8 mouse cellular contexts compared by ENCODE assay signal in the genomic region with DNA sequence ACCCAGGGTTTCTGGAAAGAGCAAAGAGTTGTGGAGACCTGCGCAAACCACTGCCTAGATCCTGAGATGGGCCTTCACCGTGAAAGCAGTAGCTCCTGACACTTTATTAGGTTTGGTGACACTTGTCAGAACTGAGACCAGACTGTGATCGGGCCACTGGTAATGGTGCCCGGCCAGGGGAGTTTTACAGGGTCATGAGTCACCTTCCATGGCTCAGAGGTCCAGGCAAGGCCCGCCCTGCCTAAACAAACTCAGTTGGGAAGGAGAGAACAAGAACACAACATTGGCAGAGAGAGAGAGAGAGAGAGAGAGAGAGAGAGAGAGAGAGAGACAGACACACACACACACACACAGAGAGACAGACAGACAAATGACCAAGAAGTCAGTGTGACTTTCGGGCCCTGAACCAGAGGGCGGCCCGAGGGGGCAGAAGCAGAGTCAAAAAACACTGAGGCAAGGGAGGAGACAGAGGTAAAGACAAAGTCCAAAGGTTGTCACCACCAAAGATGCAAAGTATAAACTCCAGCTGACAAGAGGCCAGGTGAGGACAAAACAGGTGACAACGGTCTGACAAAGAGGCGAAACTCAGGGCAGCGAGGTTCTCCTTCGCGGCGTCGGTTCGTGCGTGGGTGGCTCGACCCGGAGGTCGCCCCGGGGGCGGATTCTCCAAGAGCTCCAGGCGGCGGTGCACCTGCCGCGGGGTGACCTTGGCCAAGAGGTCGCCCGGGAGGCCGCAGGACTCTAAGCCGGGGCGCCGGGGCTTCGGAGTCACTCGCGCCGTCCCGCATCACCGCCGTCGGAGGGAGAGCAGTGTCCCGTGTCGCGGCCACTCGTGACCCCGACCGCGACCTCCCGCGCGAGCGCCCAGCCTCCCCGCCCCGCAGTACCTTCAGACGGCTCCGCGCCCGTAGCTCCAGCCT. TPM values are rescaled to one million over a fixed set of nuclear protein-coding genes. Genes with fewer than 3 reads are reported as not detected.
A peak's percentile ranks its signal among the peaks of the same experiment; 100 is the strongest.
DNase-seq lines count a peak whose midpoint lies in the region; ATAC-seq and TF ChIP-seq lines count a peak whose summit lies in the region.

No protein-coding gene starts in this region.

- H3K36me3 ChIP-seq in kidney, postnatal 0 days (ENCODE audit: insufficient read depth, low read length), result peaks cover 11% of the 10 kb centered on the region; the same call in 1 of the 2 replicates
- no peaks in the 10 kb centered on the region; the same call in 1 of the 2 replicates for H3K36me3 ChIP-seq in midbrain, embryonic 15.5 days (replicated peaks)

- peak overlapping the region; percentile 77 for H3K4me2 ChIP-seq in kidney, postnatal 0 days (ENCODE audit: low read length)
- H3K4me2 ChIP-seq in midbrain, embryonic 15.5 days, result peak overlapping the region; percentile 69

- no peaks in the 10 kb centered on the region for H3K9me3 ChIP-seq in kidney, postnatal 0 days (replicated peaks; ENCODE audit: low read length)
- H3K9me3 ChIP-seq in midbrain, embryonic 15.5 days, result no peaks in the 10 kb centered on the region

- no peak for DNase-seq in left cerebral cortex, adult 2 months (ENCODE audit: extremely low spot score in 1 of 2, low spot score in 2 of 2)
- DNase-seq in left cerebral cortex, adult 18-20 months (ENCODE audit: low spot score in 2 of 2), result no peak
- DNase-seq in adrenal gland, adult 8-10 months, result peak; percentile 44
- peak; percentile 20 for DNase-seq in gastrocnemius, postnatal 25 days
- peak; percentile 24 for DNase-seq in kidney, postnatal 0 days (ENCODE audit: low spot score)
- no peak for DNase-seq in ovary, adult 18-20 months (ENCODE audit: low spot score)
- no peak for DNase-seq in frontal cortex, postnatal 14 days (ENCODE audit: low spot score in 2 of 2)

- WGBS in kidney, postnatal 0 days, result 3% methylated on average over 44 of the region's 57 CpGs
- 8% methylated on average over 56 of the region's 57 CpGs for WGBS in midbrain, embryonic 15.5 days

- H3K4me3 ChIP-seq in left cerebral cortex, adult 2 months, result peak overlapping the region; percentile 67
- peak overlapping the region; percentile 92 for H3K4me3 ChIP-seq in kidney, postnatal 0 days (replicated peaks; ENCODE audit: low read depth, low read length)
- H3K4me3 ChIP-seq in midbrain, embryonic 15.5 days, result peak overlapping the region; percentile 78

- 0 out of 2 replicates have a peak, but pooled peaks cover 8% of the 10 kb centered on the region for H3K4me1 ChIP-seq in kidney, postnatal 0 days (replicated peaks; ENCODE audit: insufficient read depth, low read length)
- peaks cover 28% of the 10 kb centered on the region for H3K4me1 ChIP-seq in midbrain, embryonic 15.5 days

- ATAC-seq in kidney, postnatal 0 days (replicated peaks; ENCODE audit: low FRiP score, low read depth), result peak; percentile 58
- ATAC-seq in midbrain, embryonic 15.5 days (replicated peaks), result peak; percentile 22

- no peaks in the 10 kb centered on the region for H3K27me3 ChIP-seq in kidney, postnatal 0 days (ENCODE audit: insufficient read depth, low read length)
- no peaks in the 10 kb centered on the region for H3K27me3 ChIP-seq in midbrain, embryonic 15.5 days (replicated peaks)

- intact Hi-C loops in left cerebral cortex, adult 2 months (cut with DNase I), result loop anchor here (5.0 kb wide), 1 partner anchor 96 kb away; a partner anchor contains a TSS

- H3K27ac ChIP-seq in left cerebral cortex, adult 2 months, result peak overlapping the region; percentile 94
- peak overlapping the region; percentile 91 for H3K27ac ChIP-seq in kidney, postnatal 0 days
- H3K27ac ChIP-seq in midbrain, embryonic 15.5 days, result peak overlapping the region; percentile 69

- H3K9ac ChIP-seq in kidney, postnatal 0 days (ENCODE audit: low read depth, low read length), result peak overlapping the region; percentile 95
- peak overlapping the region; percentile 79 for H3K9ac ChIP-seq in midbrain, embryonic 15.5 days

- TF ChIP-seq CTCF in left cerebral cortex, adult 2 months (IDR thresholded peaks at IDR 0.05), result no peak
- TF ChIP-seq CTCF in kidney, postnatal 0 days (IDR thresholded peaks at IDR 0.05; ENCODE audit: low read depth), result no peak

RNA-seq across cellular contexts. Expression of a gene that starts 0.6 kb away (rescaled TPM):
- 10 to 100 TPM; 27.4 to 28.4 TPM for total RNA-seq in left cerebral cortex, adult 2 months (2021)
- 10 to 100 TPM; 28.6 to 29.3 TPM for total RNA-seq in left cerebral cortex, adult 18-20 months (2021)
- total RNA-seq in adrenal gland, adult 8-10 months (2022), result 10 to 100 TPM; 18.1 to 24.5 (median 22.5) TPM
- total RNA-seq in gastrocnemius, postnatal 25 days (2021), result 10 to 100 TPM; 11.8 to 13.1 TPM
- 13.9 and 15.3 TPM in 2 replicates for polyA plus RNA-seq in kidney, postnatal 0 days (2015; fragmentation: Nextera tagmentation; extraction: Ambion mirVana)
- 25.2 and 28.4 TPM in 2 replicates for polyA plus RNA-seq in midbrain, embryonic 15.5 days (2015; fragmentation: Nextera tagmentation; extraction: Ambion mirVana)

RNA-seq across cellular contexts. Expression of a gene that starts 36.7 kb away (rescaled TPM):
- total RNA-seq in left cerebral cortex, adult 2 months (2021), result 10 to 100 TPM; 23.9 to 26.9 TPM
- total RNA-seq in left cerebral cortex, adult 18-20 months (2021), result 10 to 100 TPM; 18.7 to 21.9 TPM
- total RNA-seq in adrenal gland, adult 8-10 months (2022), result 10 to 100 TPM in 1 of 4 experiments, 1 to 10 TPM in 3; 6.9 to 12.1 (median 8.7) TPM
- 1 to 10 TPM; 3.5 to 4.4 TPM for total RNA-seq in gastrocnemius, postnatal 25 days (2021)
- polyA plus RNA-seq in kidney, postnatal 0 days (2015; fragmentation: Nextera tagmentation; extraction: Ambion mirVana), result 3.5 and 3.8 TPM in 2 replicates
- polyA plus RNA-seq in midbrain, embryonic 15.5 days (2015; fragmentation: Nextera tagmentation; extraction: Ambion mirVana), result 7.7 and 8.7 TPM in 2 replicates

Comparison
In these comparisons a context has a peak if more than half of its experiments do, and no peak if none do; other contexts are left out.
1. DNase-seq: peak in adrenal gland, adult 8-10 months (single experiment), gastrocnemius, postnatal 25 days (single experiment) and kidney, postnatal 0 days (single experiment); none in left cerebral cortex, adult 2 months (0 of 2), left cerebral cortex, adult 18-20 months (0 of 2), ovary, adult 18-20 months (single experiment) and frontal cortex, postnatal 14 days (0 of 2).
2. Peak in every context shown above with its lines, with median percentiles within 50 percentile points of each other: H3K27ac ChIP-seq and H3K4me3 ChIP-seq.